9 mouse cellular contexts compared by ENCODE assay signal in genomic region chr2:157030804-157031203, GRCm38 (mm10). TPM values are rescaled to one million over a fixed set of nuclear protein-coding genes. Genes with fewer than 3 reads are reported as not detected.
DNase-seq lines count a peak whose midpoint lies in the region; ATAC-seq lines count a peak whose summit lies in the region.
"Had no signal": no experiment of that assay in that cellular context is flagged by ENCODE, and none has a peak within 500 bp of the region (broad histone marks: within the 10 kb centered on the region; RNA-seq: fewer than 3 reads in every experiment).

No protein-coding gene starts in this region.

- peak; percentile 84 for DNase-seq in 3T3-L1 (ENCODE audit: low read depth, low spot score)
- DNase-seq in embryo, embryonic 10 days (ENCODE audit: low spot score): peak; percentile 88
- DNase-seq in gastrocnemius, postnatal 25 days: peak; percentile 67
- DNase-seq in kidney, adult 9 months: peak; percentile 80
- DNase-seq in testis, postnatal 14 days (ENCODE audit: low spot score): peak; percentile 71

- no peak overlapping the region for H3K4me2 ChIP-seq in liver, embryonic 12.5 days
- no peak overlapping the region for H3K4me2 ChIP-seq in neural tube, embryonic 14.5 days (ENCODE audit: low read depth, low read length)
- H3K4me2 ChIP-seq: embryonic facial prominence, embryonic 15.5 days had no signal

- no peaks in the 10 kb centered on the region for H3K27me3 ChIP-seq in liver, embryonic 12.5 days (replicated peaks)
- no peaks in the 10 kb centered on the region for H3K27me3 ChIP-seq in neural tube, embryonic 14.5 days (ENCODE audit: control insufficient read depth, insufficient read depth, low read length)
- H3K27me3 ChIP-seq: embryonic facial prominence, embryonic 15.5 days had no signal

- H3K4me1 ChIP-seq in liver, embryonic 12.5 days: peaks cover 48% of the 10 kb centered on the region
- H3K4me1 ChIP-seq in neural tube, embryonic 14.5 days (ENCODE audit: control insufficient read depth, insufficient read depth, low read length): no peaks in the 10 kb centered on the region
- H3K4me1 ChIP-seq: embryonic facial prominence, embryonic 15.5 days had no signal

- H3K36me3 ChIP-seq in liver, embryonic 12.5 days: peaks cover 59% of the 10 kb centered on the region
- H3K36me3 ChIP-seq in neural tube, embryonic 14.5 days (ENCODE audit: control insufficient read depth, insufficient read depth, low read length): peaks cover 66% of the 10 kb centered on the region

- H3K4me3 ChIP-seq in liver, embryonic 12.5 days: no peak overlapping the region
- no peak overlapping the region for H3K4me3 ChIP-seq in neural tube, embryonic 14.5 days (ENCODE audit: low read depth, low read length)
- H3K4me3 ChIP-seq: embryonic facial prominence, embryonic 15.5 days had no signal

- no peaks in the 10 kb centered on the region for H3K9me3 ChIP-seq in liver, embryonic 12.5 days (replicated peaks)
- no peaks in the 10 kb centered on the region for H3K9me3 ChIP-seq in neural tube, embryonic 14.5 days (ENCODE audit: control insufficient read depth, low read length)
- H3K9me3 ChIP-seq: embryonic facial prominence, embryonic 15.5 days had no signal

- ATAC-seq in activated CD4-positive, CD25-positive, alpha-beta regulatory T cell, adult 4 months: peak; percentile 46
- peak; percentile 24; the same call in 1 of the 2 replicates for ATAC-seq in liver, embryonic 12.5 days
- ATAC-seq in neural tube, embryonic 14.5 days (ENCODE audit: low read depth): peak; percentile 46; the same call in 1 of the 2 replicates

- H3K27ac ChIP-seq in liver, embryonic 12.5 days: no peak overlapping the region
- no peak overlapping the region for H3K27ac ChIP-seq in neural tube, embryonic 14.5 days (ENCODE audit: low read depth, low read length)
- H3K27ac ChIP-seq: embryonic facial prominence, embryonic 15.5 days had no signal

- 35% methylated on average over 9 of the region's 9 CpGs for WGBS in liver, embryonic 12.5 days (ENCODE audit: insufficient replicate concordance)
- 49% methylated on average over 9 of the region's 9 CpGs for WGBS in neural tube, embryonic 14.5 days

- H3K9ac ChIP-seq in liver, embryonic 12.5 days: no peak overlapping the region
- no peak overlapping the region for H3K9ac ChIP-seq in neural tube, embryonic 14.5 days (replicated peaks; ENCODE audit: low read depth, low read length)
- H3K9ac ChIP-seq: embryonic facial prominence, embryonic 15.5 days had no signal

RNA-seq across cellular contexts. Expression of gene Dsn1, which starts 23.9 kb away (rescaled TPM):
- polyA plus RNA-seq in activated CD4-positive, CD25-positive, alpha-beta regulatory T cell, adult 4 months (2017; shearing (Covaris generic)): 10 to 100 TPM; 16.0 to 17.1 TPM
- total RNA-seq in gastrocnemius, postnatal 25 days (2021): 1 to 10 TPM; 1.2 to 1.9 TPM
- polyA plus RNA-seq in liver, embryonic 12.5 days (2016; fragmentation: Nextera tagmentation; extraction: Ambion mirVana): 38.7 TPM in 2 replicates
- polyA plus RNA-seq in neural tube, embryonic 14.5 days (2014; fragmentation: Nextera tagmentation; extraction: Ambion mirVana): 6.8 and 8.5 TPM in 2 replicates

RNA-seq across cellular contexts. Expression of gene Ndrg3, which starts 38.9 kb away (rescaled TPM):
- polyA plus RNA-seq in activated CD4-positive, CD25-positive, alpha-beta regulatory T cell, adult 4 months (2017; shearing (Covaris generic)): 100 to 1,000 TPM; 107 to 115 TPM
- 10 to 100 TPM; 22.7 to 28.2 TPM for total RNA-seq in gastrocnemius, postnatal 25 days (2021)
- polyA plus RNA-seq in liver, embryonic 12.5 days (2016; fragmentation: Nextera tagmentation; extraction: Ambion mirVana): 55.4 and 56.4 TPM in 2 replicates
- polyA plus RNA-seq in neural tube, embryonic 14.5 days (2014; fragmentation: Nextera tagmentation; extraction: Ambion mirVana): 146 and 158 TPM in 2 replicates

RNA-seq across cellular contexts. Expression of gene Soga1, which starts 48.2 kb away (rescaled TPM):
- polyA plus RNA-seq in activated CD4-positive, CD25-positive, alpha-beta regulatory T cell, adult 4 months (2017; shearing (Covaris generic)): under 1 TPM in 1 of 2 experiments, not detected in 1; 0.05 TPM
- total RNA-seq in gastrocnemius, postnatal 25 days (2021): 1 to 10 TPM; 4.5 to 5.0 TPM
- polyA plus RNA-seq in liver, embryonic 12.5 days (2016; fragmentation: Nextera tagmentation; extraction: Ambion mirVana): 3.4 TPM in 2 replicates
- 10.0 and 10.2 TPM in 2 replicates for polyA plus RNA-seq in neural tube, embryonic 14.5 days (2014; fragmentation: Nextera tagmentation; extraction: Ambion mirVana)

RNA-seq across cellular contexts. Expression of gene Tldc2, which starts 56.1 kb away (rescaled TPM):
- not detected for polyA plus RNA-seq in activated CD4-positive, CD25-positive, alpha-beta regulatory T cell, adult 4 months (2017; shearing (Covaris generic))
- total RNA-seq in gastrocnemius, postnatal 25 days (2021): not detected
- polyA plus RNA-seq in liver, embryonic 12.5 days (2016; fragmentation: Nextera tagmentation; extraction: Ambion mirVana): 0.29 TPM in 1 of 2 replicates, not detected in the other
- polyA plus RNA-seq in neural tube, embryonic 14.5 days (2014; fragmentation: Nextera tagmentation; extraction: Ambion mirVana): not detected in 2 replicates
- polyA plus RNA-seq: embryonic facial prominence, embryonic 15.5 days had no signal
